Mouse (Mus musculus) ES-Bruce4 (cell line): Measurements from ENCODE around the gene Pard3. TPM values are rescaled to one million over a fixed set of nuclear protein-coding genes. Genes with fewer than 3 reads are reported as not detected.
"Not testable (repeated sequence)": the region's sequence is repeated elsewhere in the genome, so short reads cannot be mapped to it uniquely, and the experiment has no call there.

Experiments used
- H3K27ac ChIP-seq: 2 replicates; pipeline ENCODE4 v1.5.1; 2012; ENCODE audit warnings: low read length, inconsistent platforms; ENCODE audit not compliant: insufficient read depth
- H3K27me3 ChIP-seq: 2 replicates; pipeline ENCODE4 v1.6.1; 2012; ENCODE audit warnings: mild to moderate bottlenecking, low read length, inconsistent platforms; ENCODE audit not compliant: control insufficient read depth, poor library complexity, insufficient read depth, severe bottlenecking
- H3K36me3 ChIP-seq: 2 replicates; pipeline ENCODE4 v1.6.1; 2012; ENCODE audit warnings: inconsistent platforms, mild to moderate bottlenecking, low read length, moderate library complexity; ENCODE audit not compliant: control insufficient read depth, poor library complexity, insufficient read depth, severe bottlenecking
- H3K4me1 ChIP-seq: one replicate; pipeline ENCODE4 v1.8.1; 2011; ENCODE audit warnings: low read length; ENCODE audit not compliant: control insufficient read depth, insufficient read depth
- H3K4me3 ChIP-seq: 2 replicates; pipeline ENCODE4 v1.5.1; 2011; ENCODE audit warnings: low read depth, mild to moderate bottlenecking, low read length
- H3K9ac ChIP-seq: 2 replicates; pipeline ENCODE4 v1.6.1; 2012; ENCODE audit warnings: low read depth, mild to moderate bottlenecking, inconsistent platforms; ENCODE audit not compliant: poor library complexity, severe bottlenecking
- H3K9me3 ChIP-seq: replicated peaks from 2 replicates; pipeline ENCODE4 v1.6.1; 2012; ENCODE audit warnings: mild to moderate bottlenecking, low read length, inconsistent platforms; ENCODE audit not compliant: control insufficient read depth, poor library complexity, insufficient read depth, severe bottlenecking
- CTCF ChIP-seq: IDR thresholded peaks from one replicate; pipeline ENCODE4 v1.8.1; 2011; ENCODE audit warnings: low read depth, low read length
- EP300 ChIP-seq: IDR thresholded peaks from 2 replicates; pipeline ENCODE4 v1.6.1; 2011; ENCODE audit warnings: low read depth, low read length; ENCODE audit not compliant: insufficient read depth
- POLR2A ChIP-seq: IDR thresholded peaks from one replicate; pipeline ENCODE4 v1.8.1; 2011; ENCODE audit warnings: low read length; ENCODE audit not compliant: insufficient read depth
- polyA plus RNA-seq: library from polyadenylated mRNA; stranded (reverse); fragments of >200 nt; gene quantifications from 2 replicates; pipeline ENCODE4 v1.2.4, GENCODE M21; 2011; ENCODE audit warnings: low read depth; ENCODE audit not compliant: missing spikeins, insufficient read depth, insufficient read length

Pard3 gene
- polyA plus RNA-seq, 1 experiment = 38.0 TPM

GRCm38 (mm10) chr8:127161854-127162253 is 98.2 kb downstream of the Pard3 start:
- no peaks in the 10 kb centered on the region for H3K4me1 ChIP-seq

GRCm38 (mm10) chr8:127162821-127163220 is 99.1 kb downstream of the Pard3 start:
- H3K4me3 ChIP-seq = no peak overlapping the region
- H3K4me1 ChIP-seq = no peaks in the 10 kb centered on the region
- H3K9me3 ChIP-seq = no peaks in the 10 kb centered on the region
- H3K27ac ChIP-seq = no peak overlapping the region
- H3K36me3 ChIP-seq = no peaks in the 10 kb centered on the region
- no peaks in the 10 kb centered on the region for H3K27me3 ChIP-seq
- no peak for TF ChIP-seq POLR2A
- TF ChIP-seq CTCF = no peak
- no peak for TF ChIP-seq EP300
- no peak overlapping the region for H3K9ac ChIP-seq

More at GRCm38 (mm10) chr8:127161854-127162253, 98.2 kb downstream of the Pard3 start:
- Histone ChIP-seq H3K27me3 (no peaks in the 10 kb centered on the region), H3K9me3 (no peaks in the 10 kb centered on the region), H3K27ac (no peak overlapping the region), H3K4me3 (no peak overlapping the region), H3K9ac (no peak overlapping the region), H3K36me3 (no peaks in the 10 kb centered on the region)
- no peak for TF ChIP-seq CTCF

- Histone ChIP-seq H3K36me3 (no peaks in the 10 kb centered on the region), H3K4me1 (no peaks in the 10 kb centered on the region), H3K9me3 (no peaks in the 10 kb centered on the region), H3K27me3 (no peaks in the 10 kb centered on the region), H3K27ac (no peak overlapping the region), H3K9ac (no peak overlapping the region), H3K4me3 (no peak overlapping the region)
- TF ChIP-seq EP300 (no peak), POLR2A (no peak), CTCF (no peak)
Measured at GRCm38 (mm10) chr8:127164326-127165280, 100.9 kb downstream of the Pard3 start.

- no peaks in the 10 kb centered on the region for H3K9me3 ChIP-seq
- H3K27me3 ChIP-seq = no peaks in the 10 kb centered on the region
- no peaks in the 10 kb centered on the region for H3K36me3 ChIP-seq
- H3K4me1 ChIP-seq = no peaks in the 10 kb centered on the region
- no peak overlapping the region for H3K4me3 ChIP-seq
- H3K9ac ChIP-seq = no peak overlapping the region
- no peak overlapping the region for H3K27ac ChIP-seq
- TF ChIP-seq EP300 (no peak), POLR2A (no peak), CTCF (no peak)
Measured at GRCm38 (mm10) chr8:127168496-127168895, 104.8 kb downstream of the Pard3 start.

GRCm38 (mm10) chr8:127169361-127169760 is 105.7 kb downstream of the Pard3 start:
- no peak overlapping the region for H3K9ac ChIP-seq
- TF ChIP-seq CTCF (no peak), EP300 (no peak), POLR2A (no peak)
- H3K4me3 ChIP-seq = no peak overlapping the region
- H3K36me3 ChIP-seq = no peaks in the 10 kb centered on the region
- no peaks in the 10 kb centered on the region for H3K4me1 ChIP-seq
- no peak overlapping the region for H3K27ac ChIP-seq
- no peaks in the 10 kb centered on the region for H3K9me3 ChIP-seq
- no peaks in the 10 kb centered on the region for H3K27me3 ChIP-seq

- H3K27me3 ChIP-seq, H3K9me3 ChIP-seq, H3K36me3 ChIP-seq, H3K4me1 ChIP-seq, H3K27ac ChIP-seq, H3K9ac ChIP-seq, H3K4me3 ChIP-seq: not testable (repeated sequence)
Measured at GRCm38 (mm10) chr8:127170372-127170771, 106.7 kb downstream of the Pard3 start.
